Mouse (Mus musculus): ENCODE data around the gene Dnajc27.

- TF ChIP-seq CTCF (IDR thresholded peaks at IDR 0.05; ENCODE audit: control insufficient read depth, insufficient read depth, low read length) = no peak
- no peak for TF ChIP-seq POLR2A (IDR thresholded peaks at IDR 0.05; ENCODE audit: borderline replicate concordance, control insufficient read depth, low read depth, low read length)
These were observed 35.2 kb downstream of the Dnajc27 start for GRCm38 (mm10) chr12:4117579-4117978.

All from bone marrow, adult 2 months (tissue).